Mouse (Mus musculus): ENCODE results near the gene 4930404H24Rik.

The 4930404H24Rik gene

DNA sequence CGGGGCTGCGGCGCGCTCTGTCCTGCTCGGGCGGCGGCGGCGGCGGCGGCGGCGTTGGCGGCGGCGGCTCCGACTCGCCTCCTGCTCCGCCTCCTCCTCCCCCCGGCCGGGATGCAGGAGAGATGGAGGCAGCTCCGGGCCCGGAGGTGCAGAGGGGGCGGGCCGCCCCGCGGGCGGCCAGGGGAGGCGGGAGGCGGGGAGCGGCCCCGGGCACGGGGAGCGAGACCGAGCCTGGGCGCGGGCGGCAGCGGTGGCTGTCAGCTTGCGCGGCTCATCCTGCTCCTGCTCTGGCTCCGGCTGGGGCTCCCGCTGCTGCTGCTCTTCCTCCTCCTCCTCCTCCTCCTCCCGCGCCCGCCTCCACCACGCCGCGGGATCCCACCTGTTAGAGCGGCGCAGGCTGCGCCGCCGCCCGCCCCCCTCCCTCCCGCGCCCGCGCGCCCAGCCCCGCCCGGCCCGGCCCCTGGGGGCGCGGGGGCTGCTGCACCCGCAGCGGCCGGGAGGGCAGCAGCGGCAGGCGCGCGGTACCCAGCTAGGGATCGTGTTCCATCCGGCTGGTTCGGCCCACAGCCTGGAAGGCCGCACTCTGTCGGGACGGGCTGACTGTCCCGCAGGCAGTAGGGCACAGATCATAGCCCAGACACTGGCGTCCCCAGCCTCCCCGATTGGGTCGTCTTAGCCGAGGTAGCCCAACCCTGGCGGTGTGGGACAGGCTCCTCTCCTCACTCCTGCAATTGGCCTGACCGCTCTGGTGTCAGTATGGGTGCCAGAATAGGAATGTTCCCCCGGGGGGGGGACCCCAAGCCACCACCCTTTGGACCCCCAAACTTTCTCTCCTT is 37.6 kb downstream of the 4930404H24Rik start, which contains the start of gene Nol4l:
TSS of gene Nol4l (minus strand) at position 41 of the 836 bp plus-strand sequence.
- WGBS: 4% methylated on average over 32 of the region's 86 CpGs

DNA sequence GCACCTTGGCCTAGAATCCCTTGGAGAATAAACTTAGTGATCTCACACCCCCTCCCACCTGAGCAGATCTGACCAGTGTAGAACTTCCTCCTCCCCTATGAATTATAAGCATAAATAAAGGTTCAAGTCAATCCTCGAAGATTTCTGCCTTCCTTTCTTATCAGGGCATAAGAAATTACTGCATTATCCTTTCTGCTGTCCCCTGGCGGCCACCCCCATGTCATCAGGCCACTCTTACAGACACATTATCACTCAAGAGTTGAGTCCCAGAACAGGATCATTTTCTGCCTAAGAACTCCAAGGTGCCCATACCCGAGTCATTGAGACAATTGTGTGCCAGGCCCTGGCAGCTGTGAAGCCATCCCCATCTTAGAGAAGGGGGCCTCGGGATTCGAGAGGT is 38.4 kb downstream of the 4930404H24Rik start:
- WGBS: 62% methylated on average over 5 of the region's 5 CpGs

DNA sequence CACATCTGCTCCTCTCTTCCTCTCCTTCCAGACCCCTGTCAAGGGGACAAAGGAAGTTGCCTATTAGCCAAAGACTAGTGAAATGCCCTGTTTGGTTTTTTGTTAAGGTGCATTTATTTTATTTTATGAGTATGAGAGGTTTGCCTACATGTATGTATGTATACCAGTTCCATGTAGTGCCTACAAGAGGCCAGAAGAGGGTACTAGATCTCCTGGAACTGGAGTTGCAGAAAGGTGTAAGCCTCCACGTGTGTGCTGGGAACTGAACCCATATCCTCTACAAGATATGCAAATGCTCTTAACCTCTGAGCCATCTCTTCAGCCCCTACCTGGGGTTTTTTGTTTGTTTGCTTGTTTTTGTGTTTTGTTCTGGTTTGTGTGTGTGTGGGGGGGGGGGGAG is 41.4 kb downstream of the 4930404H24Rik start:
- WGBS: 90% methylated on average over 1 of the region's 1 CpGs

DNA sequence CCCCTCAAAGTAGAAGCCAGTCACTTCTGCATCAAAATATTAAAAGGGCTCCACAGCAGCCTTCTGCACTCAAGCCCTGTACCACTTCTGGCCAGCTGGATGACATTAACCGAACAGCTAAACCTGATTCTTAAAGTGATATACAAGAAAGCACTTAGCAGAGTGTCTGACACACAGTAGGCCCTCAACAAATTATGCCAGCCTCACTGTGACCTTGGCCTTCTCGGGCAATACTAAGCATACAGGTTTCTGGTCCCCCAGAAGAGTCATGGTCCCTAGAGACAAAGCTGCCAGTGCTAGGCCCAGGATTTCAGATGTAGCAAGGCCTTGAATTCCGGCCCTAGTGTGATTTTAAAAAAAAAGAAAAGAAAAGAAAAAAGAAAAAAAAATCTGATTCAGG is 46.3 kb downstream of the 4930404H24Rik start:
- WGBS: 93% methylated on average over 3 of the region's 3 CpGs

DNA sequence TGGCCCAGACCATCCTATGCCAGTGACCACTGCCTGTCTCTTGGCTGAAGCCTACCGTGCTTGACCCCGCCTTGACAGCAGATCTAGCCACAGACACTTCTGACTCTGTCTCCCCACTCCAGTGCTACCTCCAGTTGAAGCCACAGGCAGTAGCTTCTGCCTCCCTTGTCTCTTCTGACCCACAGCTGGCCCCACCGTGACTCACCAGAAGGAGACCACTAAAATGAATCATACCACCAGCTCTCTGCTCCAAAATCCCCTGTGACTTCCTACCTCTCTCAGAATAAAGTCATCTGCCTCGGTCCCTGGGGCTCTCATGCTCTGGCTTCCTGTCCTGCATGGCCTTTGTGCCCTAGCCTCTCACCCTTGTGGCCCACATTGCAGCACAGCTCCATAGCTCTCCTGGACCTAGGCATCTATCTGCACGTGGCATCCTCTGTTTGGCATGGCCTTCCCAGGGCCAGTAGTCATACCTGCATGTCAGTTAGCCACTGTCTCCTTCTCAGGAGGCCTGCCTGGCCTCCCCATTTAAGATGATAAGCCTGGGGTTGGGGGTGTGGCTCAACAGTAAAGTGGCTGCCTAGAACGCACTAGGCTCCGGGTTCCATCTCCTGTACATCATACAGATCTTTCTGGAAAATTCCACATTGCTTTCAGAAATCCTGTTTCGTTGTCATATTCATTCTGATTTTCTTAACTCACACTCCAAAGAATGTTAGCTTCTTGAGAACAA is 50.5 kb downstream of the 4930404H24Rik start:
- whole genome bisulfite sequencing: 90% methylated on average over 8 of the region's 8 CpGs

Measured in cerebral cortex, adult 2 months (tissue).